Mouse (Mus musculus) heart, embryonic 11.5 days (tissue): ENCODE results near the gene Acss2. TPM values are rescaled to one million over a fixed set of nuclear protein-coding genes. Genes with fewer than 3 reads are reported as not detected.
"Not testable (repeated sequence)": the region's sequence is repeated elsewhere in the genome, so short reads cannot be mapped to it uniquely, and the experiment has no call there.

Source experiments
- ATAC-seq: fragments of 200-750 bp; cut with Nextera tagmentation; replicated peaks from 2 replicates; pipeline ENCODE4 v1.8.0; 2017; ENCODE audit warnings: moderate library complexity; ENCODE audit not compliant: insufficient number of reproducible peaks, low FRiP score, low TSS enrichment
- H3K27ac ChIP-seq: fragments of 300-500 bp; sonication (generic); 2 replicates; pipeline ENCODE4 v1.5.1; 2014; ENCODE audit warnings: mild to moderate bottlenecking, low read depth, low read length
- H3K27me3 ChIP-seq: fragments of 300-500 bp; sonication (generic); 2 replicates; pipeline ENCODE4 v1.6.1; 2014; ENCODE audit warnings: mild to moderate bottlenecking, low read length, mixed read lengths; ENCODE audit not compliant: control insufficient read depth, insufficient read depth
- H3K36me3 ChIP-seq: fragments of 300-500 bp; sonication (generic); 2 replicates; pipeline ENCODE4 v1.6.1; 2014; ENCODE audit warnings: mild to moderate bottlenecking, low read length, moderate library complexity, mixed read lengths; ENCODE audit not compliant: control insufficient read depth, insufficient read depth
- H3K4me1 ChIP-seq: fragments of 300-500 bp; sonication (generic); 2 replicates; pipeline ENCODE4 v1.6.1; 2014; ENCODE audit warnings: low read length; ENCODE audit not compliant: control insufficient read depth, insufficient read depth
- H3K4me2 ChIP-seq: fragments of 300-500 bp; sonication (generic); 2 replicates; pipeline ENCODE4 v1.6.1; 2014; ENCODE audit warnings: mild to moderate bottlenecking, moderate library complexity
- H3K4me3 ChIP-seq: fragments of 300-500 bp; sonication (generic); 2 replicates; pipeline ENCODE4 v1.5.1; 2014; ENCODE audit warnings: low read depth, low read length
- H3K9ac ChIP-seq: fragments of 300-500 bp; sonication (generic); 2 replicates; pipeline ENCODE4 v1.6.1; 2014; ENCODE audit warnings: mild to moderate bottlenecking, low read depth, low read length, moderate library complexity
- H3K9me3 ChIP-seq: fragments of 300-500 bp; sonication (generic); replicated peaks from 2 replicates; pipeline ENCODE4 v1.6.1; 2016; ENCODE audit warnings: low read length; ENCODE audit not compliant: control insufficient read depth
- WGBS: fragments of 180-500 bp; shearing (Covaris S2); extraction: QIAGEN DNeasy Blood & Tissue Kit; methylation state at CpG from one replicate; pipeline ENCODE4 v1.1.7; 2014; ENCODE audit not compliant: insufficient replicate concordance; 5-methylcytosine and 5-hydroxymethylcytosine counted together
- polyA plus RNA-seq: library from polyadenylated mRNA; unstranded; fragments of >200 nt; fragmentation: Nextera tagmentation; extraction: Ambion mirVana; gene quantifications from 2 replicates; pipeline ENCODE4 v1.2.1, GENCODE M21; 2014

The Acss2 gene
- polyA plus RNA-seq, 1 experiment from 2014 or later: 11.5 TPM

GRCm38 (mm10) chr2:155605236-155605589 is 87.5 kb downstream of the Acss2 start:
- not testable (repeated sequence) for H3K27me3 ChIP-seq, H3K36me3 ChIP-seq, ATAC-seq, H3K4me3 ChIP-seq, H3K9me3 ChIP-seq
- peak overlapping the region; percentile 94 for H3K27ac ChIP-seq
- H3K4me2 ChIP-seq: peak overlapping the region; percentile 57
- H3K9ac ChIP-seq: peak overlapping the region; percentile 58; the same call in 1 of the 2 replicates
- 48% methylated on average over 4 of the region's 4 CpGs for WGBS
- peaks cover 28% of the 10 kb centered on the region for H3K4me1 ChIP-seq

- no peaks in the 10 kb centered on the region for H3K9me3 ChIP-seq
- peak overlapping the region; percentile 16; the same call in 1 of the 2 replicates for H3K9ac ChIP-seq
- no peak overlapping the region for H3K4me2 ChIP-seq
- no peak for ATAC-seq
- no peak overlapping the region for H3K4me3 ChIP-seq
- H3K27me3 ChIP-seq: no peaks in the 10 kb centered on the region
- WGBS: 67% methylated on average over 4 of the region's 4 CpGs
- peak overlapping the region; percentile 94 for H3K27ac ChIP-seq
- H3K4me1 ChIP-seq: peaks cover 35% of the 10 kb centered on the region
- H3K36me3 ChIP-seq: no peaks in the 10 kb centered on the region
These were observed 88.6 kb downstream of the Acss2 start for GRCm38 (mm10) chr2:155606360-155606759.

DNA sequence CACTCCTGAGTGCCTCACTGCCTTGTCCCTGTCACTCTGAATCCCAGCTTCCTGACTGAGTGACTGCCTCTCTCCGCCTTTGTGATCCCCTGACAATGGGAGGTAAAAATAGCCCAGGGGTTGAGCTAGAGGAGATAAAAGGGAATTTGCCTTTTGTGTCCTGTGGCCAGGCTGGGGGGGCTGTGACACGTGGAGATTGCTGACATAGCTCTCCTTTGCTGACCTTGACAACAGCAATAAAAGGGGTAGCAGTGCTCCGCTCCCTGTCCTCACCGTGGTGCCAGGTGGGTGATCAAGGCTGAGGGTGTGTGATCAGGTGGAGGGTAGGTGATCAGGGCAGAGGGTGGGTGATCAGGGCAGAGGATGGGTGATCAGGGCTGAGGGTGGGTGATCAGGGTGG is 93.2 kb downstream of the Acss2 start, which contains the start of gene Myh7b:
Gene Myh7b, plus strand, starts transcription at position 235 of the 400 bp plus-strand sequence.
- WGBS: 19% methylated on average over 4 of the region's 4 CpGs
- H3K27me3 ChIP-seq: no peaks in the 10 kb centered on the region
- peak within 1 kb of the TSS; percentile 74 for H3K27ac ChIP-seq
- H3K9me3 ChIP-seq: no peaks in the 10 kb centered on the region
- peak within 1 kb of the TSS; percentile 72 for H3K9ac ChIP-seq
- peak; percentile 29; the same call in 1 of the 2 replicates for ATAC-seq
- peak within 1 kb of the TSS; percentile 49 for H3K4me3 ChIP-seq
- H3K36me3 ChIP-seq: no peaks in the 10 kb centered on the region
- H3K4me1 ChIP-seq: peaks cover 31% of the 10 kb centered on the region
- peak within 1 kb of the TSS; percentile 86 for H3K4me2 ChIP-seq

- Histone ChIP-seq H3K9me3 (no peaks in the 10 kb centered on the region), H3K36me3 (no peaks in the 10 kb centered on the region), H3K4me1 (peaks cover 23% of the 10 kb centered on the region), H3K9ac (peak overlapping the region; percentile 72), H3K4me3 (peak overlapping the region; percentile 49), H3K27me3 (no peaks in the 10 kb centered on the region), H3K27ac (peak overlapping the region; percentile 74), H3K4me2 (peak overlapping the region; percentile 86)
- no peak for ATAC-seq
- 63% methylated on average over 9 of the region's 9 CpGs for WGBS
These were observed 94.2 kb downstream of the Acss2 start for GRCm38 (mm10) chr2:155611834-155612550.

GRCm38 (mm10) chr2:155613326-155613755 is 95.6 kb downstream of the Acss2 start:
- H3K4me1 ChIP-seq: peaks cover 23% of the 10 kb centered on the region
- no peaks in the 10 kb centered on the region for H3K36me3 ChIP-seq
- no peaks in the 10 kb centered on the region for H3K9me3 ChIP-seq
- ATAC-seq: peak; percentile 92
- 4% methylated on average over 20 of the region's 20 CpGs for WGBS
- no peaks in the 10 kb centered on the region for H3K27me3 ChIP-seq
- peak overlapping the region; percentile 72 for H3K9ac ChIP-seq
- H3K27ac ChIP-seq: peak overlapping the region; percentile 74
- H3K4me2 ChIP-seq: peak overlapping the region; percentile 86
- H3K4me3 ChIP-seq: peak overlapping the region; percentile 49

DNA sequence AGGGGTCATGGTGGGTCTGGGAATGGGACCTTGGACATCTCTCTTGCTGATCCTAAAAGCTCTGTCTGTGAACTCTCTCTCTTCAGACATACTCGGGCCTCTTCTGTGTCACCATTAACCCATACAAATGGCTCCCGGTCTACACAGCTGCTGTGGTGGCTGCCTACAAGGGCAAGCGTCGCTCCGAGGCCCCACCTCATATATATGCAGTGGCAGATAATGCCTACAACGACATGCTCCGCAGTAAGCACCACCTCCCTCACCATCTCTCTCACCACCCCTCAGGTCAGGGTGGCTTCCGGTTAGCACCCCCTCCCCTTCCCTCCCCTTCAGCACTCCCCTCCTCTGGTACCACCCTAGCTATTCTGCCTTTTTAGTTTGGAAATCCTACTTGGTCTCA is 96.2 kb downstream of the Acss2 start:
- H3K27me3 ChIP-seq: no peaks in the 10 kb centered on the region
- peak overlapping the region; percentile 74 for H3K27ac ChIP-seq
- H3K36me3 ChIP-seq: no peaks in the 10 kb centered on the region
- peak overlapping the region; percentile 86 for H3K4me2 ChIP-seq
- H3K9me3 ChIP-seq: no peaks in the 10 kb centered on the region
- peak overlapping the region; percentile 49 for H3K4me3 ChIP-seq
- peak overlapping the region; percentile 72 for H3K9ac ChIP-seq
- peaks cover 23% of the 10 kb centered on the region for H3K4me1 ChIP-seq
- ATAC-seq: peak; percentile 57; the same call in 1 of the 2 replicates
- 48% methylated on average over 8 of the region's 8 CpGs for WGBS

DNA sequence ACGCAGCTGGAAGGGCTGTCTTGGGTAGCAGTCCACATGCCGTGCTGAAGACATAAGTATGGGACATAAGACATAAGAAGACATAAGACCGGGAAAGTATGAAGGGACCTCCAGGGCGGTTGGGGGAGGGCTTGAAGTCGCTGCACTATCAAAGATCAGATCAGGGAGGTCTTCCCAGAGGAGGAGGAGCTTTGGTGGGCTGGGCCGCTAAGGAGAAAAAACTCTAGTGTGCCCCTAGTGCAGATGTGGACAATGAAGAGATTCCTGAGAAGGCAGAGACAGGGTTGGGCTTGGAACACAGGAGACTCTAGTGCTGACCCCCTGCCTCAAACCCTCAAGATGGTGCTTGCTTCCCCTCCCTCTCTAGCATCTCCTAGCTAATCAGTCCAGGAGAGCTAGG is 99.2 kb downstream of the Acss2 start:
- 48% methylated on average over 6 of the region's 6 CpGs for whole genome bisulfite sequencing
- H3K9ac ChIP-seq: no peak overlapping the region
- no peak overlapping the region for H3K27ac ChIP-seq
- H3K4me1 ChIP-seq: peaks cover 16% of the 10 kb centered on the region
- H3K36me3 ChIP-seq: no peaks in the 10 kb centered on the region
- ATAC-seq: no peak
- peak overlapping the region; percentile 24 for H3K4me2 ChIP-seq
- no peak overlapping the region for H3K4me3 ChIP-seq
- no peaks in the 10 kb centered on the region for H3K27me3 ChIP-seq
- H3K9me3 ChIP-seq: no peaks in the 10 kb centered on the region

- Histone ChIP-seq H3K27me3 (no peaks in the 10 kb centered on the region), H3K27ac (no peak overlapping the region), H3K4me1 (no peaks in the 10 kb centered on the region), H3K4me2 (no peak overlapping the region), H3K9me3 (no peaks in the 10 kb centered on the region), H3K4me3 (no peak overlapping the region), H3K9ac (no peak overlapping the region), H3K36me3 (no peaks in the 10 kb centered on the region)
- ATAC-seq: no peak
- 15% methylated on average over 8 of the region's 8 CpGs for WGBS
These were observed 102.1 kb downstream of the Acss2 start for GRCm38 (mm10) chr2:155619817-155620216.

DNA sequence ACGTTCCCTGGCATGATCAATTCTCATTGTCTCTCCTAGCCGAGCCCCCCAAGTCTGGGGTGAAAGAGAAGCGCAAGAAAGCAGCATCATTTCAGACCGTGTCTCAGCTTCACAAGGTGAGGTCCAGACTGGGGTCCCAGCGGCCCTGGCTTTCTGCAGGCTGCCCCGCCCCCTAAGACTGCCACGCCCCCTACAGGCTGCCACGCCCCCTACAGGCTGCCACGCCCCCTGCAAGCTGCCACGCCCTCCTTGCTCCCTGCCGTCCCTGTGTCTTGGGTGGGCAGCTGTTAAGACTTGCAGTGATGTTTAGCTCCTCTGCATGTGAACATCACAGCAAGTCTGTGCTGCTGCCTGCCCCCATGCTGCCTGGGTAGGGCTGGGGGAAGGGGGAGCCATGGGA is 104.9 kb downstream of the Acss2 start:
- Histone ChIP-seq H3K4me1 (no peaks in the 10 kb centered on the region), H3K27ac (no peak overlapping the region), H3K4me2 (no peak overlapping the region), H3K9me3 (no peaks in the 10 kb centered on the region), H3K9ac (no peak overlapping the region), H3K27me3 (peaks cover 14% of the 10 kb centered on the region), H3K4me3 (no peak overlapping the region), H3K36me3 (peaks cover 4% of the 10 kb centered on the region; the same call in 1 of the 2 replicates)
- no peak for ATAC-seq
- 36% methylated on average over 11 of the region's 11 CpGs for WGBS
